Comparison of ENCODE assay signal across 36 mouse cellular contexts in the genomic region with DNA sequence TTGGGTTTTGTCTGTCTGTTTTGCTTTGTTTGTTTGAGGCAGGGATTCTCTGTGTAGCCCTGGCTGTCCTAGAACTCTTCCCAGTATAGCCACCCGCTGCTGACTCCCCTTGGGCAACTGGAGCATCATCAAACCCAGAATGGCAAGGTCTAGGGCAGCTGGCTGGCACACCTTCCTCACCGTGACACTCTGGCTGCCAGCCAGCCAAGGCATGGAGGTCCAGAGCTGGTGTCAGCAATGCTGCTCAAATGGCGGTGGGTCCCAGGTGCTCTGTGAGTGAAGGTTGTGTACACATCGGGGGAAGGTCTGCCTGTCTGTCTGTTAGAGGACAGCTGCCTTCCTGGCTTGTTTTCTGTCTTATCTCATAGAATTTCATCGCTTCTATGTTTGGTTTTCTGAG. TPM values are rescaled to one million over a fixed set of nuclear protein-coding genes. Genes with fewer than 3 reads are reported as not detected.
"Had no signal": no experiment of that assay in that cellular context is flagged by ENCODE, and none has a peak within 500 bp of the region (broad histone marks: within the 10 kb centered on the region; RNA-seq: fewer than 3 reads in every experiment).

No protein-coding gene starts in this region.

- DNase-seq: heart, postnatal 10 days; heart, postnatal 14 days; heart, postnatal 36 days; heart, postnatal 4 days; kidney, adult 11 months; kidney, adult 18-20 months; kidney, adult 2 months; kidney, adult 8-10 months; kidney, adult 9 months; kidney, postnatal 10 days; kidney, postnatal 14 days; kidney, postnatal 25 days; kidney, postnatal 4 days; layer of hippocampus, adult 9-11 months; layer of hippocampus, postnatal 36 days had no signal

- H3K9me3 ChIP-seq: heart, embryonic 12.5 days; heart, embryonic 13.5 days; heart, embryonic 15.5 days; hindbrain, embryonic 12.5 days; hindbrain, embryonic 13.5 days; hindbrain, embryonic 15.5 days; intestine, embryonic 15.5 days; kidney, embryonic 15.5 days had no signal

- H3K36me3 ChIP-seq: heart, embryonic 12.5 days; heart, embryonic 13.5 days; heart, embryonic 15.5 days; hindbrain, embryonic 10.5 days; hindbrain, embryonic 12.5 days; hindbrain, embryonic 13.5 days; hindbrain, embryonic 15.5 days; intestine, embryonic 15.5 days; kidney, embryonic 15.5 days had no signal

- H3K4me1 ChIP-seq: hindbrain, embryonic 15.5 days; kidney, embryonic 15.5 days had no signal

- H3K27me3 ChIP-seq: hindbrain, embryonic 12.5 days; hindbrain, embryonic 15.5 days; intestine, embryonic 15.5 days; kidney, embryonic 15.5 days had no signal

- ATAC-seq: hindbrain, embryonic 16.5 days; hindbrain, postnatal 0 days; inflammation-experienced regulatory T-cells, adult 6 months; intestine, embryonic 15.5 days; intestine, embryonic 16.5 days; intestine, postnatal 0 days had no signal

- H3K4me3 ChIP-seq: heart, embryonic 12.5 days; heart, embryonic 13.5 days; heart, embryonic 15.5 days; hindbrain, embryonic 10.5 days; hindbrain, embryonic 12.5 days; hindbrain, embryonic 13.5 days; hindbrain, embryonic 15.5 days; intestine, embryonic 15.5 days; kidney, embryonic 15.5 days; layer of hippocampus, adult 2 months; left cerebral cortex, adult 2 months had no signal

RNA-seq across cellular contexts. Expression of a gene that starts 3.4 kb away (rescaled TPM):
- total RNA-seq: heart, postnatal 14 days; heart, postnatal 25 days; heart, postnatal 36 days; hematopoietic stem cell, adult 5-6 weeks; layer of hippocampus, adult 18-20 months; layer of hippocampus, postnatal 25 days had no signal
- polyA plus RNA-seq: hindbrain, embryonic 11.5 days; inflammation-experienced regulatory T-cells, adult 6 months had no signal
